Mouse (Mus musculus) intestine, embryonic 15.5 days (tissue): ENCODE data around the gene Traf3. TPM values are rescaled to one million over a fixed set of nuclear protein-coding genes. Genes with fewer than 3 reads are reported as not detected.

ENCODE experiments used
- ATAC-seq: fragments of 200-750 bp; cut with Nextera tagmentation; 2 replicates; pipeline ENCODE4 v1.8.0; 2017; ENCODE audit warnings: moderate TSS enrichment, moderate library complexity
- H3K27ac ChIP-seq: fragments of 300-500 bp; sonication (generic); 2 replicates; pipeline ENCODE4 v1.5.1; 2015; ENCODE audit warnings: mild to moderate bottlenecking, inconsistent platforms
- H3K27me3 ChIP-seq: fragments of 300-500 bp; sonication (generic); replicated peaks from 2 replicates; pipeline ENCODE4 v1.6.1; 2015; ENCODE audit warnings: inconsistent platforms
- H3K36me3 ChIP-seq: fragments of 300-500 bp; sonication (generic); 2 replicates; pipeline ENCODE4 v1.6.1; 2015; ENCODE audit warnings: inconsistent platforms
- H3K4me1 ChIP-seq: fragments of 300-500 bp; sonication (generic); replicated peaks from 2 replicates; pipeline ENCODE4 v1.6.1; 2015; ENCODE audit warnings: inconsistent platforms
- H3K4me2 ChIP-seq: fragments of 300-500 bp; sonication (generic); replicated peaks from 2 replicates; pipeline ENCODE4 v1.6.1; 2015; ENCODE audit warnings: mild to moderate bottlenecking, inconsistent platforms
- H3K4me3 ChIP-seq: fragments of 300-500 bp; sonication (generic); replicated peaks from 2 replicates; pipeline ENCODE4 v1.5.1; 2015; ENCODE audit warnings: inconsistent platforms
- H3K9ac ChIP-seq: fragments of 300-500 bp; sonication (generic); 2 replicates; pipeline ENCODE4 v1.6.1; 2015; ENCODE audit warnings: inconsistent platforms
- H3K9me3 ChIP-seq: fragments of 300-500 bp; sonication (generic); 2 replicates; pipeline ENCODE4 v1.6.1; 2016; ENCODE audit warnings: inconsistent platforms
- WGBS: fragments of 180-500 bp; shearing (Covaris S2); methylation state at CpG from one replicate; pipeline ENCODE4 v1.1.7; 2015; 5-methylcytosine and 5-hydroxymethylcytosine counted together
- polyA plus RNA-seq: library from polyadenylated mRNA; unstranded; fragments of >200 nt; fragmentation: Nextera tagmentation; extraction: Ambion mirVana; gene quantifications from 2 replicates; pipeline ENCODE4 v1.2.1, GENCODE M21; 2015

Gene Traf3
- polyA plus RNA-seq: 6.9 and 7.8 TPM in 2 replicates

DNA sequence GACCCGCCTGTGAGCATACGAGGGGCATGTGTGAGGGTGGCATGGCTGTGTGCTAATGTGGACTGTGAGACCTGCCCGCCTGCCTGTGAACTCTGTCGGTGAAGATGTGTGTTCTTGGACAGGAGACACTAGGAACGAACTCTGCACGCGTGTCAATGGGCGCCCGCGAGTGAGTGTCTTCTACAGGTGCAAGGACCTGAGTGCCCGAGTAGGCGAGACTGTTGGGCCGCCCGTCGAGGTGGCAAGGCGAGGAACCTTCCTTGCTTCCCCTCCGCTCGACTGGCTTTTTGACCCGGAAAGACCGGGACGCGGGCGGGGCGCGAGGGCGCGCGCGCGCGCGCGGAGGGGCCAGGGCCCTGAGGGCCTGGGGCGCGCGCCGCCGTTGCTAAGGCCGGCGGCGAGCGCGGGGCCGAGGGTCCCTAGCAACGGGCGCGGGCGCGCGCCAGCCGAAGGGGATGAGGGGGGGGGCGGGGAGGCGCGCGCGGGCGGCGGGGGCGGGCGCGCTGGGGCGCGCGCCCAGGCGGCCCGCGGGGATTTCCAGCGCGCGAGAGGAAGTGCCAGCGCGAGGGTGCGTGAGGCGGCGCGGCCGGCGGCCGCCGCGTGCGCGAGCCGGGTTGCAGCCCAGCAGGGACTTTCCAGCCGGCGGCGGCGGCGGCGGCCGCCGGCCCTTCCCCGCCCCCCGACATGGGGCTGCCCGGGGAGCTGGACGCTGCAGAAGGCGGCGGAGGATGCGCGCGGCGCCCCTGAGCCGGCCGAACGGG, at the start of gene Traf3:
Gene Traf3 (plus strand): TSS at position 540 of the 761 bp plus-strand sequence.
- Histone ChIP-seq H3K9me3 (no peaks in the 10 kb centered on the region), H3K27me3 (no peaks in the 10 kb centered on the region), H3K4me2 (peak within 1 kb of the TSS; percentile 82), H3K36me3 (no peaks in the 10 kb centered on the region), H3K9ac (peak within 1 kb of the TSS; percentile 72), H3K27ac (peak within 1 kb of the TSS; percentile 79), H3K4me3 (peak within 1 kb of the TSS; percentile 78), H3K4me1 (peaks cover 28% of the 10 kb centered on the region)
- peak; percentile 79 for ATAC-seq
- WGBS: 6% methylated on average over 59 of the region's 105 CpGs

GRCm38 (mm10) chr12:111119506-111120085, 46.6 kb upstream of the Traf3 start:
- H3K27ac ChIP-seq: no peak overlapping the region
- H3K4me1 ChIP-seq: no peaks in the 10 kb centered on the region
- no peaks in the 10 kb centered on the region for H3K27me3 ChIP-seq
- no peak for ATAC-seq
- H3K9ac ChIP-seq: no peak overlapping the region
- H3K9me3 ChIP-seq: no peaks in the 10 kb centered on the region
- H3K36me3 ChIP-seq: peaks cover 21% of the 10 kb centered on the region
- H3K4me3 ChIP-seq: no peak overlapping the region
- no peak overlapping the region for H3K4me2 ChIP-seq
- 95% methylated on average over 5 of the region's 5 CpGs for WGBS

DNA sequence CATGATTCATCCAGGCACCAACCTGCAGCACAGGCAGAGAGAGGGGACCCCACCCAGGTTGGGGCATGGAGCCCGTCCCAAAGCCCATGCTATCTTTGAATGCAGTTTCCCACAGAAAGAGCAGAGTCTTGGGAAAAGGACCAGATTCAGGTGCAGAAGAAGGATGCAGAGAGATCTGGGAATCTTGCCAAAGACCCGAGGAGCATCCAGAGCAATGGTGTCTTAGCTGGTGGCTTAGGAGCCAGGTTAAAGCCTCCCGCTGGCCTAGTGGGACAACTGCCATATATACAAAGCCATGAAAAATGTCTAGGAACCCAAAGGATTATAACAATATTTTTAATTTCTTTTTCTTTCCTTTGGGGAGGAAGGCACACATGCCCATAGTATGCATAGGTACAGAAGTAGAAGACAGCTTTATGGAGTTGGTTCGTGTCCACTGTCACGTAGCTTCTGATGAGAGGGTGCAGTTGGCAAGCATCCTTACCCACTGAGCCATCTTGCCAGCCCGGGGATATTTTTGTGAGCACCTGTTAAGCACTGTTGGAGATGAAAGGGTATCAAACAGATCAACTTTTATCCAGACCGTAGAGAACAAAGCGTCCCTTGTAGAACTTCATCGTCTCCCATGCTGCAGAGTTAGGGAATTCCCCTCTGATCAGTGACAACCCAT, 45.1 kb upstream of the Traf3 start:
- WGBS: 87% methylated on average over 9 of the region's 9 CpGs
- no peak overlapping the region for H3K27ac ChIP-seq
- ATAC-seq: no peak

DNA sequence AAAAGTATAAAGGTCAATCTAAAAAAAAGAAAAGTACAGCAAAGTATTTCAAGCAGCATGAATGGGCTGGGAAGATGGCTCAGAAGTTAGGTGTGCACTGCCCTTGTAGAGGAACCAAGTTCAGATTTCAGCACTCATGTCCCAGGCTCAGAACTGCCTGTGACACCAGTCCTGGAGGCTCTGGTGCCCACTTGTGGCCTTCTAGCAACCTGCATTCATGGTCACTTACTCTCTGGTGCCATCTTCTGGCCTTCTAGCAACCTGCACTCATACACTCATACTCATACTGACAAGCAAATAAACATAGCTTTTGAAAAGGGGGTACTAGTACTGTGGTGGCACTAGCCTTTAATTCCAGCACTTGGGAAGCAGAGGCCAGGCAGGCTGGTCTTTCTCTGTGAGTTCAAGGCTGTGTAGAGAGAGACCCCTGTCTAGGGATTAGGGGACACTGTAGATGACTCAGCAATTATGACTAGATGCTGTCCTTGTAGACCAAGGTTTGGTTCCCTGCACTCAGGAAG, 43.8 kb upstream of the Traf3 start:
- Histone ChIP-seq H3K4me1 (no peaks in the 10 kb centered on the region), H3K27ac (no peak overlapping the region), H3K27me3 (no peaks in the 10 kb centered on the region), H3K4me3 (no peak overlapping the region), H3K4me2 (no peak overlapping the region), H3K9ac (no peak overlapping the region), H3K9me3 (no peaks in the 10 kb centered on the region), H3K36me3 (peaks cover 4% of the 10 kb centered on the region; the same call in 1 of the 2 replicates)
- ATAC-seq: no peak

More for the DNA sequence above, 45.1 kb upstream of the Traf3 start:
- H3K4me3 ChIP-seq: no peak overlapping the region
- H3K9ac ChIP-seq: no peak overlapping the region
- no peaks in the 10 kb centered on the region for H3K9me3 ChIP-seq
- no peak overlapping the region for H3K4me2 ChIP-seq
- no peaks in the 10 kb centered on the region for H3K4me1 ChIP-seq
- peaks cover 12% of the 10 kb centered on the region for H3K36me3 ChIP-seq
- H3K27me3 ChIP-seq: no peaks in the 10 kb centered on the region

GRCm38 (mm10) chr12:111124601-111125260, 41.4 kb upstream of the Traf3 start:
- no peak overlapping the region for H3K9ac ChIP-seq
- no peak overlapping the region for H3K27ac ChIP-seq
- H3K36me3 ChIP-seq: 0 out of 2 replicates have a peak, but pooled peaks cover under 1% of the 10 kb centered on the region
- no peak for ATAC-seq
- no peak overlapping the region for H3K4me2 ChIP-seq
- H3K9me3 ChIP-seq: no peaks in the 10 kb centered on the region
- WGBS: 59% methylated on average over 14 of the region's 14 CpGs
- no peaks in the 10 kb centered on the region for H3K27me3 ChIP-seq
- no peak overlapping the region for H3K4me3 ChIP-seq
- H3K4me1 ChIP-seq: no peaks in the 10 kb centered on the region

GRCm38 (mm10) chr12:111125666-111126065, 40.5 kb upstream of the Traf3 start:
- no peak for ATAC-seq
- Histone ChIP-seq H3K27ac (no peak overlapping the region), H3K4me3 (no peak overlapping the region), H3K4me2 (no peak overlapping the region), H3K9ac (no peak overlapping the region), H3K36me3 (no peaks in the 10 kb centered on the region), H3K4me1 (no peaks in the 10 kb centered on the region), H3K9me3 (no peaks in the 10 kb centered on the region), H3K27me3 (no peaks in the 10 kb centered on the region)
- WGBS: 72% methylated on average over 6 of the region's 6 CpGs

DNA sequence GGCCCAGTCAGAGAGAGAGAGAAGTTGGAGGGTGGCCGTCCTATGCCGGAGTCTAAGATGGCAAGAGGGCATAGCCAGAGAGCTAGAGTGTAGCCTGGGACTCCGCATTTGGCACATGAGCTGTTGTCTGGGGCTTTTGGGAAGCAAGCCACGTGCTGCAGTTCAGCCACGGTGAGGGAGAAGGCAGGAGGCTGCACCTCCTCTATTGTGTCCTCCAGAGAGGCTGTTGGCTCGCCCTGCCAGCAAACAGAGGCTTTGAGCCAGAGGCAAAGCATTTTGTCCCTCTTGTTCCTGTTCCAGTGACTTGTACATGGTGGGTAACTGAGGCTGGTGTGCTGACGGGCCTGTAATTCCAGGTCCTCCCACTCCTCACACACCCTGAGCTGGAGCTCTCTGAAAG, 32.0 kb upstream of the Traf3 start:
- H3K9ac ChIP-seq: no peak overlapping the region
- WGBS: 87% methylated on average over 7 of the region's 7 CpGs
- no peak overlapping the region for H3K27ac ChIP-seq

GRCm38 (mm10) chr12:111134791-111135733, 31.1 kb upstream of the Traf3 start:
- ATAC-seq: no peak

More for the DNA sequence above, 32.0 kb upstream of the Traf3 start:
- H3K4me3 ChIP-seq: no peak overlapping the region
- no peaks in the 10 kb centered on the region for H3K27me3 ChIP-seq
- H3K36me3 ChIP-seq: no peaks in the 10 kb centered on the region
- no peaks in the 10 kb centered on the region for H3K4me1 ChIP-seq
- no peak overlapping the region for H3K4me2 ChIP-seq
- H3K9me3 ChIP-seq: no peaks in the 10 kb centered on the region
- ATAC-seq: no peak

GRCm38 (mm10) chr12:111135953-111136352, 30.2 kb upstream of the Traf3 start:
- H3K27me3 ChIP-seq: no peaks in the 10 kb centered on the region
- no peaks in the 10 kb centered on the region for H3K36me3 ChIP-seq
- no peak overlapping the region for H3K4me3 ChIP-seq
- no peak for ATAC-seq
- H3K9me3 ChIP-seq: no peaks in the 10 kb centered on the region
- WGBS: 66% methylated on average over 3 of the region's 3 CpGs
- no peak overlapping the region for H3K4me2 ChIP-seq
- H3K9ac ChIP-seq: no peak overlapping the region
- H3K27ac ChIP-seq: no peak overlapping the region
- no peaks in the 10 kb centered on the region for H3K4me1 ChIP-seq

More at GRCm38 (mm10) chr12:111134791-111135733, 31.1 kb upstream of the Traf3 start:
- no peak overlapping the region for H3K4me3 ChIP-seq
- WGBS: 70% methylated on average over 19 of the region's 19 CpGs
- H3K36me3 ChIP-seq: no peaks in the 10 kb centered on the region
- no peak overlapping the region for H3K4me2 ChIP-seq
- no peaks in the 10 kb centered on the region for H3K9me3 ChIP-seq
- H3K4me1 ChIP-seq: no peaks in the 10 kb centered on the region
- H3K9ac ChIP-seq: no peak overlapping the region
- no peak overlapping the region for H3K27ac ChIP-seq
- H3K27me3 ChIP-seq: no peaks in the 10 kb centered on the region

DNA sequence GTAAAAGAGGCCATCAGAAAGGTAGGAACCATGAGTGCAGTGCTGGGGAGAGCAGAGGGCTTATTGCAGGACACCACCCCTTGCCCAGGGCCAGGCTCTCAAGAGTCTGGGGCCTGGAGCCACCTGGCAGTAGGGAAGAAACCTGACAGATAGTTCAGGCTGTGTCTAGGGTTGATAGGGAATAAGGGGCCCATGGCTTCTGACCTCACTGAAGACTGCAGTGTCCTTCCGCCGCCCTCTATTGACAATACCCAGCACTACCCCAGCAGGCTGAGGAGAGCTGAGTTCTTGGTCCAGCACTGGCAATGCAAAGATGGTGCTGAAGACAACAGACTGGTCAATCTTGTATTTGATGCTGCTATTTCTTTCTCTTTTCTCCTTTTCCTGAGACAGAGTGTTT, 29.1 kb upstream of the Traf3 start:
- Histone ChIP-seq H3K27ac (no peak overlapping the region), H3K4me2 (no peak overlapping the region), H3K4me1 (no peaks in the 10 kb centered on the region), H3K36me3 (no peaks in the 10 kb centered on the region), H3K4me3 (no peak overlapping the region), H3K27me3 (no peaks in the 10 kb centered on the region), H3K9ac (no peak overlapping the region), H3K9me3 (no peaks in the 10 kb centered on the region)
- WGBS: 57% methylated on average over 2 of the region's 2 CpGs
- ATAC-seq: no peak

DNA sequence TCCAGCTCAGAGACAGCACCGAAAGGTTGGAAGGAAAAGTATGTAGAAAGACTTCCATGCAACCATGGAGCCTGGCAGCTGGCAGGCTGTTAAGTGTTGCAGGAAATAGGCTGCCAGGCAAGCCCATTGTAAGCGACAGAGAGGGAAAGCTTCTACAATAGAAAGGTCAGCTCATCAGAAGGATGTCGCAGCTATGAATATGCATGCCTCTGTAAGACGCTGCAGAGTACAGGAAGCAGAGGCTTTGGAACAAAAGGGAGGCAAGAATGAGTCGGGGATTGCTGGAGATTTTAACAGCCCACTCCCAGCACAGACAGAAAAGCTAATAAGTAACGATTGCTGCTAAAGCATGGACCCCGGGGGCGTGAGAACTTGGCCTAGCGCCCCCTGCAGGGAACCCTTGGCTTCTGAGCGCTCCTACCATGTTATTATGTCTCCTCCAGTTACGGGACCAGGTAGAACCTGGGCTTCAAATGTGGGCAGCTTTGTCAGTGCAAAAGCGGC, 23.1 kb upstream of the Traf3 start:
- H3K4me1 ChIP-seq: peaks cover 17% of the 10 kb centered on the region
- H3K27me3 ChIP-seq: no peaks in the 10 kb centered on the region
- 0 out of 2 replicates have a peak, but pooled peaks have one; percentile 10 for ATAC-seq
- 27% methylated on average over 12 of the region's 12 CpGs for WGBS
- peak overlapping the region; percentile 22 for H3K4me2 ChIP-seq
- H3K9ac ChIP-seq: no peak overlapping the region
- no peaks in the 10 kb centered on the region for H3K36me3 ChIP-seq
- no peak overlapping the region for H3K27ac ChIP-seq
- no peak overlapping the region for H3K4me3 ChIP-seq
- H3K9me3 ChIP-seq: no peaks in the 10 kb centered on the region
